10 mouse cellular contexts compared by ENCODE assay signal in genomic region chr8:71685573-71685972, GRCm38 (mm10). TPM values are rescaled to one million over a fixed set of nuclear protein-coding genes. Genes with fewer than 3 reads are reported as not detected.
A peak's percentile ranks its signal among the peaks of the same experiment; 100 is the strongest.
DNase-seq lines count a peak whose midpoint lies in the region; ATAC-seq lines count a peak whose summit lies in the region.
"Had no signal": no experiment of that assay in that cellular context is flagged by ENCODE, and none has a peak within 500 bp of the region (broad histone marks: within the 10 kb centered on the region; RNA-seq: fewer than 3 reads in every experiment).

No protein-coding gene starts in this region.

- no peaks in the 10 kb centered on the region for H3K9me3 ChIP-seq in kidney, embryonic 15.5 days (replicated peaks)
- H3K9me3 ChIP-seq in embryonic facial prominence, embryonic 11.5 days (replicated peaks; ENCODE audit: control insufficient read depth, low read length): no peaks in the 10 kb centered on the region
- no peaks in the 10 kb centered on the region for H3K9me3 ChIP-seq in hindbrain, embryonic 14.5 days (ENCODE audit: control insufficient read depth, low read length)
- H3K9me3 ChIP-seq in neural tube, embryonic 12.5 days: no peaks in the 10 kb centered on the region
- H3K9me3 ChIP-seq: liver, embryonic 13.5 days had no signal

- no peak for DNase-seq in kidney, postnatal 36 days
- peak; percentile 35 for DNase-seq in embryonic facial prominence, embryonic 11.5 days (ENCODE audit: low spot score)
- DNase-seq in hindbrain, embryonic 14.5 days (ENCODE audit: low spot score): peak; percentile 70
- DNase-seq in frontal cortex, postnatal 14 days (ENCODE audit: low spot score in 2 of 2): no peak
- no peak for DNase-seq in ovary, postnatal 36 days (ENCODE audit: low spot score)
- DNase-seq in layer of hippocampus, adult 8-10 months (ENCODE audit: low spot score in 2 of 2): no peak
- DNase-seq: liver, embryonic 13.5 days had no signal

- H3K4me1 ChIP-seq in kidney, embryonic 15.5 days: peaks cover 46% of the 10 kb centered on the region
- H3K4me1 ChIP-seq in embryonic facial prominence, embryonic 11.5 days (ENCODE audit: control insufficient read depth, insufficient read depth, low read length): peaks cover under 1% of the 10 kb centered on the region
- peaks cover 5% of the 10 kb centered on the region; the same call in 1 of the 2 replicates for H3K4me1 ChIP-seq in hindbrain, embryonic 14.5 days (replicated peaks; ENCODE audit: control insufficient read depth, insufficient read depth, low read length)
- H3K4me1 ChIP-seq in neural tube, embryonic 12.5 days: peaks cover 13% of the 10 kb centered on the region; the same call in 1 of the 2 replicates

- peak overlapping the region; percentile 31 for H3K4me3 ChIP-seq in kidney, embryonic 15.5 days (replicated peaks)
- 0 out of 2 replicates have a peak overlapping the region, but pooled peaks have one; percentile 11 for H3K4me3 ChIP-seq in embryonic facial prominence, embryonic 11.5 days (ENCODE audit: low read depth, low read length)
- H3K4me3 ChIP-seq in hindbrain, embryonic 14.5 days (replicated peaks; ENCODE audit: low read length): peak overlapping the region; percentile 44
- peak overlapping the region; percentile 30 for H3K4me3 ChIP-seq in neural tube, embryonic 12.5 days
- H3K4me3 ChIP-seq: liver, embryonic 13.5 days had no signal

- H3K9ac ChIP-seq in kidney, embryonic 15.5 days: no peak overlapping the region
- no peak overlapping the region for H3K9ac ChIP-seq in embryonic facial prominence, embryonic 11.5 days (replicated peaks; ENCODE audit: low read length)
- H3K9ac ChIP-seq in hindbrain, embryonic 14.5 days: peak overlapping the region; percentile 65
- no peak overlapping the region for H3K9ac ChIP-seq in neural tube, embryonic 12.5 days
- H3K9ac ChIP-seq: liver, embryonic 13.5 days had no signal

- H3K27ac ChIP-seq in kidney, embryonic 15.5 days: no peak overlapping the region
- no peak overlapping the region for H3K27ac ChIP-seq in embryonic facial prominence, embryonic 11.5 days (replicated peaks; ENCODE audit: low read depth, low read length)
- no peak overlapping the region for H3K27ac ChIP-seq in hindbrain, embryonic 14.5 days
- no peak overlapping the region for H3K27ac ChIP-seq in neural tube, embryonic 12.5 days
- H3K27ac ChIP-seq: liver, embryonic 13.5 days had no signal

- ATAC-seq in kidney, embryonic 15.5 days (replicated peaks; ENCODE audit: low FRiP score): 0 out of 2 replicates have a peak, but pooled peaks have one; percentile 6
- no peak for ATAC-seq in embryonic facial prominence, embryonic 11.5 days (replicated peaks; ENCODE audit: insufficient number of reproducible peaks, low FRiP score, low TSS enrichment, low read depth)
- ATAC-seq in hindbrain, embryonic 14.5 days (ENCODE audit: low FRiP score): peak; percentile 61
- ATAC-seq in neural tube, embryonic 12.5 days (ENCODE audit: low FRiP score, low read depth): peak; percentile 34
- ATAC-seq: Patski had no signal

- H3K4me2 ChIP-seq in kidney, embryonic 15.5 days: peak overlapping the region; percentile 54
- H3K4me2 ChIP-seq in embryonic facial prominence, embryonic 11.5 days (ENCODE audit: low read depth, low read length): peak overlapping the region; percentile 26
- peak overlapping the region; percentile 73 for H3K4me2 ChIP-seq in hindbrain, embryonic 14.5 days (replicated peaks)
- peak overlapping the region; percentile 54 for H3K4me2 ChIP-seq in neural tube, embryonic 12.5 days (replicated peaks)
- H3K4me2 ChIP-seq: liver, embryonic 13.5 days had no signal

- no peaks in the 10 kb centered on the region for H3K36me3 ChIP-seq in kidney, embryonic 15.5 days
- no peaks in the 10 kb centered on the region for H3K36me3 ChIP-seq in embryonic facial prominence, embryonic 11.5 days (replicated peaks; ENCODE audit: control insufficient read depth, insufficient read depth, low read depth, low read length)
- no peaks in the 10 kb centered on the region for H3K36me3 ChIP-seq in hindbrain, embryonic 14.5 days (replicated peaks; ENCODE audit: control insufficient read depth, insufficient read depth)
- no peaks in the 10 kb centered on the region for H3K36me3 ChIP-seq in neural tube, embryonic 12.5 days
- H3K36me3 ChIP-seq: liver, embryonic 13.5 days had no signal

- WGBS in kidney, embryonic 15.5 days: 7% methylated on average over 29 of the region's 29 CpGs
- WGBS in embryonic facial prominence, embryonic 11.5 days: 2% methylated on average over 29 of the region's 29 CpGs
- 3% methylated on average over 29 of the region's 29 CpGs for WGBS in hindbrain, embryonic 14.5 days
- WGBS in neural tube, embryonic 12.5 days: 2% methylated on average over 29 of the region's 29 CpGs

- peaks cover 100% of the 10 kb centered on the region for H3K27me3 ChIP-seq in kidney, embryonic 15.5 days
- peaks cover 100% of the 10 kb centered on the region for H3K27me3 ChIP-seq in embryonic facial prominence, embryonic 11.5 days (ENCODE audit: control insufficient read depth, insufficient read depth, low read length)
- H3K27me3 ChIP-seq in hindbrain, embryonic 14.5 days (ENCODE audit: control insufficient read depth, insufficient read depth, low read length): peaks cover 100% of the 10 kb centered on the region
- H3K27me3 ChIP-seq in neural tube, embryonic 12.5 days (replicated peaks): peaks cover 100% of the 10 kb centered on the region
- H3K27me3 ChIP-seq: Patski had no signal

RNA-seq across cellular contexts. Expression of gene Insl3, which starts 3.4 kb away (rescaled TPM):
- 1.2 and 1.7 TPM in 2 replicates for polyA plus RNA-seq in kidney, embryonic 15.5 days (2015; fragmentation: Nextera tagmentation; extraction: Ambion mirVana)
- 0.42 TPM in 1 of 2 replicates, not detected in the other for polyA plus RNA-seq in embryonic facial prominence, embryonic 11.5 days (2014; fragmentation: Nextera tagmentation; extraction: Ambion mirVana)
- polyA plus RNA-seq in hindbrain, embryonic 14.5 days (2014; fragmentation: Nextera tagmentation; extraction: Ambion mirVana): 1.4 and 1.5 TPM in 2 replicates
- polyA plus RNA-seq in neural tube, embryonic 12.5 days (2016; fragmentation: Nextera tagmentation; extraction: Ambion mirVana): 1.2 TPM in 1 of 2 replicates, not detected in the other
- total RNA-seq in layer of hippocampus, adult 8-10 months (2022): 1 to 10 TPM; 2.1 to 6.9 (median 2.6) TPM

RNA-seq across cellular contexts. Expression of gene Jak3, which starts 9.5 kb away (rescaled TPM):
- polyA plus RNA-seq in kidney, embryonic 15.5 days (2015; fragmentation: Nextera tagmentation; extraction: Ambion mirVana): 6.3 and 7.2 TPM in 2 replicates
- 1.2 and 1.9 TPM in 2 replicates for polyA plus RNA-seq in embryonic facial prominence, embryonic 11.5 days (2014; fragmentation: Nextera tagmentation; extraction: Ambion mirVana)
- polyA plus RNA-seq in hindbrain, embryonic 14.5 days (2014; fragmentation: Nextera tagmentation; extraction: Ambion mirVana): 5.4 TPM in 2 replicates
- 3.8 and 4.2 TPM in 2 replicates for polyA plus RNA-seq in neural tube, embryonic 12.5 days (2016; fragmentation: Nextera tagmentation; extraction: Ambion mirVana)
- 10 to 100 TPM in 1 of 4 experiments, 1 to 10 TPM in 3; 4.6 to 10.5 (median 7.9) TPM for total RNA-seq in layer of hippocampus, adult 8-10 months (2022)

RNA-seq across cellular contexts. Expression of gene Unc13a, which starts 14.0 kb away (rescaled TPM):
- 0.80 and 1.2 TPM in 2 replicates for polyA plus RNA-seq in kidney, embryonic 15.5 days (2015; fragmentation: Nextera tagmentation; extraction: Ambion mirVana)
- 1.2 and 1.7 TPM in 2 replicates for polyA plus RNA-seq in embryonic facial prominence, embryonic 11.5 days (2014; fragmentation: Nextera tagmentation; extraction: Ambion mirVana)
- 16.6 and 16.7 TPM in 2 replicates for polyA plus RNA-seq in hindbrain, embryonic 14.5 days (2014; fragmentation: Nextera tagmentation; extraction: Ambion mirVana)
- polyA plus RNA-seq in neural tube, embryonic 12.5 days (2016; fragmentation: Nextera tagmentation; extraction: Ambion mirVana): 16.3 and 16.7 TPM in 2 replicates
- 100 to 1,000 TPM; 219 to 265 (median 239) TPM for total RNA-seq in layer of hippocampus, adult 8-10 months (2022)

RNA-seq across cellular contexts. Expression of gene B3gnt3, which starts 16.0 kb away (rescaled TPM):
- polyA plus RNA-seq in kidney, embryonic 15.5 days (2015; fragmentation: Nextera tagmentation; extraction: Ambion mirVana): 2.8 and 3.9 TPM in 2 replicates
- 0.47 and 0.58 TPM in 2 replicates for polyA plus RNA-seq in embryonic facial prominence, embryonic 11.5 days (2014; fragmentation: Nextera tagmentation; extraction: Ambion mirVana)
- polyA plus RNA-seq in hindbrain, embryonic 14.5 days (2014; fragmentation: Nextera tagmentation; extraction: Ambion mirVana): 0.21 and 0.41 TPM in 2 replicates
- 0.54 and 0.67 TPM in 2 replicates for polyA plus RNA-seq in neural tube, embryonic 12.5 days (2016; fragmentation: Nextera tagmentation; extraction: Ambion mirVana)
- total RNA-seq in layer of hippocampus, adult 8-10 months (2022): under 1 TPM; 0.47 to 0.93 (median 0.56) TPM

RNA-seq across cellular contexts. Expression of gene Fcho1, which starts 39.9 kb away (rescaled TPM):
- polyA plus RNA-seq in kidney, embryonic 15.5 days (2015; fragmentation: Nextera tagmentation; extraction: Ambion mirVana): 6.3 and 6.5 TPM in 2 replicates
- polyA plus RNA-seq in embryonic facial prominence, embryonic 11.5 days (2014; fragmentation: Nextera tagmentation; extraction: Ambion mirVana): 3.8 and 5.0 TPM in 2 replicates
- polyA plus RNA-seq in hindbrain, embryonic 14.5 days (2014; fragmentation: Nextera tagmentation; extraction: Ambion mirVana): 57.3 and 61.0 TPM in 2 replicates
- 34.4 and 38.4 TPM in 2 replicates for polyA plus RNA-seq in neural tube, embryonic 12.5 days (2016; fragmentation: Nextera tagmentation; extraction: Ambion mirVana)
- total RNA-seq in layer of hippocampus, adult 8-10 months (2022): 100 to 1,000 TPM in 3 of 4 experiments, 10 to 100 TPM in 1; 92.1 to 120 (median 112) TPM

Comparison
In these comparisons a context has a peak if more than half of its experiments do, and no peak if none do; other contexts are left out.
1. DNase-seq: peak in embryonic facial prominence, embryonic 11.5 days (single experiment) and hindbrain, embryonic 14.5 days (single experiment); none in kidney, postnatal 36 days (0 of 2), frontal cortex, postnatal 14 days (0 of 2), ovary, postnatal 36 days (single experiment) and layer of hippocampus, adult 8-10 months (0 of 2).
2. Peak in every context shown above with its lines, with median percentiles within 50 percentile points of each other: H3K4me2 ChIP-seq and H3K4me3 ChIP-seq.